Mouse (Mus musculus): ENCODE measurements around the gene Anp32a. TPM values are rescaled to one million over a fixed set of nuclear protein-coding genes. Genes with fewer than 3 reads are reported as not detected.
A peak's percentile ranks its signal among the peaks of the same experiment; 100 is the strongest.

Anp32a gene
- total RNA-seq (2021) (100 to 1,000 TPM; 278 to 501 TPM), polyA plus RNA-seq (2012; rRNA removed) (8.0 and 9.8 TPM in 2 replicates)
- long read RNA-seq, transcript Anp32a-201 (7 exons, 2,113 nt), result major isoform, 18 of 36 reads
- long read RNA-seq, partial matches to known transcripts, result 1 of 36 reads
- long read RNA-seq, other reads (novel, unspliced or antisense), result 15 of 36 reads

DNA sequence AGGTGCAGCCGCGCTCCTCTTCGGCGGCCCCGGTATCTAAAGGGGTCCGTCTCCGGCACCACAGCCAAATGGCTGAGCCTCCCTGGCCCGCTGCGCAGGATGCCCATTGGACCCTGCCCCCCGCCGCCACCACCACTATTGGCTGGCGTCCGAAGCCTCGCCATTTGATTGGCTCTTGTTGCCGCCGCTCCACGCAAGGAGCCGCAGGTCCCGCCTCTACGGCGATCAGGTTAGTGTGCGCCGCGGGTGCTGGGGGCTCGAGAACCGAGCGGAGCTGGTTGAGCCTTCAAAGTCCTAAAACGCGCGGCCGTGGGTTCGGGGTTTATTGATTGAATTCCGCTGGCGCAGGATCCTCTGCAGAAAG is at the start of gene Anp32a:
Anp32a (plus strand) TSS at position 171 of the 364 bp plus-strand sequence.
- peak; percentile 99 for DNase-seq

DNA sequence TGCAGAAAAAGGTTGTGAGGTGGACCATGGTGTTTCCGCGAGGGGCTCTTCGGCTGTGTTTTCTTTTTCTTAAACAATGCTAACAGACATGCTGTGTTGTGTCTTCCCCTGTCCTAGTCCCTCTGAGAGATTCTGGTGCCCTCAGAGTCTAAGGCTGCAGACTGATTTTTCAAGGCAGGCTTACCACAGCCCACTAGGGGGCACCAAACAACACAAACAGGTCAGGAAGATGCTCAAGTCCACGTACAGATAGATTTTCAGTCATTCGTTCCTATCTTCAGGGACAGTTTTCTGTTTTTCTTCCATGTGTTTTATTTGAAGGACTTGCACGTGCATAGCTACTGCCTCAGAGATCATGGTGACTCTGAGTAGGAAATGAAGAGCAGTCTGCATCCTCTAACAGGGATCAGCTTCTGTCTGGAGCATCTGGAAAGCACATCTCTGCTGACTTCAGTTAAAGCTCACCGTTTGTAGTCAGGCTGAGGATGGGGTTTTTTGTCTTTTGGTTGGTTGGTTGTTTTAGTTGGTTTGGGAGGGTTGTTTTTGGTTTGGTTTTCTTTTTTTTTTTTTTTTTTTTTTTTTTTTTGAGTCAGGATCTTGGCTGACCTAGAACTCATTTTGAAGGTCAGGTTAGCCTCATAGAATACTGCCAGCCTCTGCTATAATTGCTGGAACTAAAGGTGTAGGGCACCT is 45.9 kb upstream of the Anp32a start:
- DNase-seq, result peak; percentile 80

DNA sequence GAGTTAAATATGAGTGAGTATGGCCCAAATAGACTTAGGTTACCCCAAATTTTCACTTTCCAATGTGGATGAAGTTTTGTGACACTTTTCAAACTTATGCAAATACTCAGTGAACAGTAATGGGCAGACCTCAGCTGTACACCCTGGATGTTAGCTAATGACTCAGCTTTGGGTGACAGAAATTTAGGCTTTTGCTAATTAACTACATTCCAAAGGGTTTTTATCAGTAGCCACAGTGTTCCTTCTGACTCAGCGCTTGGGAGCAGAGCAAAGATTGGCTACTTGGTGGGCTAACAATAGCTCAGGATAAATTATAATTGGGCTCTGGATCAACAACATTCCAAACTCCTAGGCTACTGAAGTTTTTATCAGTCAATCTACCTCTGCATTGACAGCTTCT is 44.2 kb upstream of the Anp32a start:
- DNase-seq, result no peak

DNA sequence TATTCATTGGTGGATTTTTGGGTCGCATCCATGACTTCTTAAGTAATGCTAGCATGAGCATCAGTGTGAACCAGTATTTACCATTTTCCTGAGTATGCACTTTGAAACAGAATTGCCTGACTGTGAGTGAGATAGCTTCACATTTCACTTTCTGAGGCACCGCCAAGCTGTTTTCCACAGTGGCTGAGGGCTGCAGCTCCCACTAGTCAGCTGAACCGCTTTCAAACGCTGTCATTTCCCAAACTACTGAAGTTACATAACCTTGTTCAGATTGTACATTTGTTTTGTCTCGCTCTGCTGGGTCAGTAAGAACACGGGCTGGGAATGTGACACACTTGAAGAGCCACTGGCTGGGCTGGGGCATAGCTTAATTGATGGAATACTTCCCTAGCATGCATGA is 25.5 kb upstream of the Anp32a start:
- no peak for DNase-seq

DNA sequence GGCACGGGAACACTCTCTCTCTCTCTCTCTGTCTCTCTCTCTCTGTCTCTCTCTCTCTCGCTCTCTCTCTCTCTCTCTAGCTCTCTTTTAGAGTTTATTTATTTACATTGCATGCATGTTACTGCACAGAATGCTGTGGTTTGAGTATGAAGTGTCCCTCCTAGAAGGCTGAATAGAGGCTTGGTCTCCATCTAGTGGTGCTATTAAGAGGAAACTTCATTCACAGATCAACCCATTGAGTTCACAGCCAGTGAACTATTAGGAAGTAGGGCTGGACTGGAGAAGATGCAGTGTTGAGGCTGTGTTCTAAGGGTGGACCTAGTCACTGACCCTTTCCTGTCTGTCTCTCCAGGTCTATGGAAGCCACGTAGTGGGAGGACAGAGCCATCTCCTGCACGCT is 22.4 kb upstream of the Anp32a start:
- no peak for DNase-seq

DNA sequence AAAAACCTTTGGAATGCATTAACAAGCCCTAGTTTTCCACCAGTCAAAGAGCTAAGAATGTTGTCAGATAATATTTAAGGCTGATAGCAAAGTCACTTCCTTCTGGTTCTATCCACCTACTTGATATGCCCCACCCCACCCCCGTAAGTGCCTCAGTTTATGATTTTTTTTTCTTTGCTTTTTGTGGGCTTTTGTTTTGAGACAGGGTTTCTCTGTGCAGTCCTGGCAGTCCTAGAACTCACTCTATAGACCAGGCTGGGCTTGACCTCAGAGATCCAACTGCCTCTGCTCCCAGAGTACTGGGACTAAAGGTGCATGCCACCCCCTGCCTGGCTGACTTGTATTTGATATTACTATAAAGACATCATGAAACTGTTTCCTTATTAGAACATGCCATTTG is 17.3 kb upstream of the Anp32a start:
- no peak for DNase-seq

DNA sequence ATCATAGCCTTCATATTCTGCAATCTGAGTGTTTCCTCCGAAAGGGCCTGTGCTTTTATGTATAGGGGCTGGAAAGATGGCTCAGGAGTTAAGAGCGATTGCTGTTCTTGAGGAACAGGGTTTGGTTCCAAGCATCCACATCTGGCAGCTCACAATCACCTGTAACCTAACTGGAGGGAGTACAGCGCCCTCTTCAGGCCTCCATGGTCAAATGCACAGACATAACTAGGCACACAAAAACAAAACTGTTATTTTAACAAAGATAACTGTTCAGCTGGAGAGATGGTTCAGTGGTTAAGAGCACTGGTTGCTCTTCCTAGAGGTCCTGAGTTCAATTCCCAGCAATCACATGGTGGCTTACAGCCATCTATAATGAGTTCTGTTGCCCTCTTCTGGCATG is 15.1 kb upstream of the Anp32a start:
- no peak for DNase-seq

DNA sequence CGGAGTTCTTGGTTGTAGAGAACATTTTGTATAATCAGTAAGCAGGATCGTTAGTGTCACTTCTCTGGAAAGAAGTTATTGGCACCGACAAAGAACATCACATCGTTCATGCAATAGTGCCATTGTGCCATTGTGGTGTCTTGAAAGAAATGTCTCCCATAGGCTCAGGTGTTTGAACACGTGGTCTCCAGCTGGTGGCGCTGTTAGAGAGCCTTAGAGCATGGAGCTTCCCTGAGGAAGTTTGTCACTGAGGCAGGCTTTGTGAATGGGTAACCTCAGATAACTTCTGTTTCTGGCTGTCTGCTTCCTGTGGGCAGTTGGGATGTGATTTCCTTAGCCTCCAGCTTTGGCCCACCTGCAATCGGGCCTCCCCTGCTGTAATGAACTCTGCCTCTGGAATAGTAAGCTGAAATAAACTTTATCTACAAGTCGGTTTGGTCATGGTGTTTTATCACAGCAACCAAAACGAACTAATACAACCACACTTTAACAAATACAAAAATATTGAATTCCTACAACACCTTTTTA is 6.7 kb upstream of the Anp32a start:
- no peak for DNase-seq

DNA sequence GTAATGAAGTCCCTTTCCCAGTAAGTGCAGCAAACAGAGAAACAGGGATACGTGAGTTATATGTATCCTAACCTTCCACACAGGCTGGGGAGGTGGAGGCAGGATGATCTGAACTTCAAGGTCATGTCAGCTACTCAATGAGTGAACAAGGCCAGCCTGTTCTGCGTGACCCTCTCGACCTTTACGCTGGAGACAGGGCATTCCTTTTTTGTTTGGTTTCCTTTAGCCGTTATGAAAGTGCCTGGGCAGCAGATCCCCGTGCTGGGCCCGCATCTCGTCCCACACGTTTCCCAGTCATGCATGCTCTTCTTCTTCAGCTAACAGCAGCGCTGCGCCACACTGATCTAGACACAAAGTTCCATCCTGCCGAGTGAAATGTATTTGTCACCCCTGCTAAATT is 5.7 kb upstream of the Anp32a start:
- no peak for DNase-seq

DNA sequence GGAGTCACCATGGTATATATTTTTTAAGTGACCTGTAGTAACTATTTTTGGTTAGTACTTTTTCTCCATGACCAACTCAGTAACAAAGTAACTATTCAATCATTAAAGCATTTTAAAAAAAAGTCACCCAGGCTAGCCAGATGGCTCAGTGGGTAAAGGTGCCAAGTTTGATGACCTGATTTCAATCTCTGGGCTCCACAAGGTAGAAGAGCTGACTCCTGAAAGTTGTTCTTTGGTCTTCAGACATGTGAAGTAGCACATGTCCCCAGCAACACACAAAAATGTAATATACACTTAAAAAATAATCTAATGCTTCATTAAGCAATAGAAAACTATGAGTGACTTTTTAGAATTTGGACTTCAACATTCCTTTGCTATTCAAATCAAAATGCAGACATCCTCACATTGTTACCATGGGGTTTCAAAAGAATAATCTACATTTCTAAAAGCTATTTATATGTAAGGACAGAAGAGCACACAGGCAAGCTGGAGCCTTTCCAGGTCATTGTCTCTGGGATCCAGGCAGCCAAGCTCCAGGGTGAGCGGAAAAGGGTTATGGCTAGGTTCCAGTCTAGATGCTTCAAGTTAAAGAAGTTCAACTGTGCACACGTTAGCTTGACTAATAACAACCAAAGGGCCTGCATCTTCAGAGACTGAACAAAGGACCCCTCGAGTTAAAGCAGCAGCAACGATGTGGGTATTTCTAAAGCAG is 3.0 kb upstream of the Anp32a start:
- DNase-seq, result peak; percentile 27

DNA sequence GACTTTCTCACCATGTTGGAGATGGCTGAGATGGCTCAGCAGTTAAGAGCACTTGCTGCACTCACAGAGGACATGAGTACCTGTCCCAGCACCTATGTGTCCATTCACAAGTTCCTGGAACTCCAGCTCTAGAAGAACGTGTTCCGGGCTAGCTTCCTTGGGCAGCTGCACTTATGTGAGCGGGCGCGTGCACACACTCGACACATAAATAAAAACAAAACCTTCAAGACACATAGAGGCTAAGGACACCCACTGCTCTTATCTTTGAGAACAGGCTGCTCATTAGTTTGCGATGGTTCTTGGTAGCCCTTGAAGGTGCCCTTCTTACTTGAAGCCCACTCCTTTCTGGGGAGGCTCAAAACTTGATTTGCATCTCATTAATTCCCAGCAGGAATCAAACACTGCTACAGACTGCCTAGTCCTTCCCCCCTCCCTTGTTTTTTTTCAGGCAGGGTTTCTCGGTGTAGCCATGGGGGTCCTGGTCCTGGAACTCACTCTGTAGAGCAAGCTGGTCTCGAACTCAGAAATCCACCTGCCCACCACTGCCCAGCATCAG is 2.4 kb upstream of the Anp32a start:
- no peak for DNase-seq

DNA sequence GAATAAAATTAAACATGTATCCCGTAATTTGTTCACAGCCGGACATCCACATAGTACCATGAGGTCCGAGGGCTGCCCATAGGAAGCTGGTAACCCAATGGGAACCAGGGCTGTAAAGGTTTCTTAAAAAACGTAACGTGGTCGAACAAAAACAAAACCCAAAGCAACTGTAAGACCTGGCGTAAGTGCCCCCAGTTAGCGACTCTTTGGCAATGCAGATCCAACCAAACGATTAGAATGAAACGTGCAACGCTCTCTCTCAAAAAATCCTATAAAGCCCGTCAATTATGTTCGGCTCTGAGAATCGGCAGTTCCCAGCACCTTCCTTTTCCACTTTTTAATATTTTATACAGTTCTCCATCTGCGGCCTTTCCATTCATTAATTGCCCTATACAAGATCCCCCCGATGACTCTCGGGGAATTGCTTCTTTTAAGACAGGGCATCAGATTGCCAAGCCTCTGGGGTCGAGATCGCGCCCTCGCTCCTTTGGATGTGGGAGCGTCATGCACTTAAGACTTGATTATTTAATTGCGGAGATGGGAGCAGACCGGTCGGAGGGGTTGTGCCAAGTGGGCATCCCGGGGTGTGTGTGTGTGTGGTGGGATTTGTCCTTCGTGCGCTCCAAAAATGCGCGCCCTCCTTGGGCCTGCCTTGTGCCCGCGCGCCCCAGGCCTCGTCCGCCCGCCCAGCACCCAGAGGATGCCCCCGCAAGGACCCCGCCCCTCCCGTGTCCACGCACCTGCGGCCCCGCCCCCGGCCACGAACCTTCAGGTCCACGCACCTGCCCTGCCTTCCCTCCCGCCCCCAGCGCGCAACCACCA is 581 bp upstream of the Anp32a start:
- peak; percentile 19 for DNase-seq

DNA sequence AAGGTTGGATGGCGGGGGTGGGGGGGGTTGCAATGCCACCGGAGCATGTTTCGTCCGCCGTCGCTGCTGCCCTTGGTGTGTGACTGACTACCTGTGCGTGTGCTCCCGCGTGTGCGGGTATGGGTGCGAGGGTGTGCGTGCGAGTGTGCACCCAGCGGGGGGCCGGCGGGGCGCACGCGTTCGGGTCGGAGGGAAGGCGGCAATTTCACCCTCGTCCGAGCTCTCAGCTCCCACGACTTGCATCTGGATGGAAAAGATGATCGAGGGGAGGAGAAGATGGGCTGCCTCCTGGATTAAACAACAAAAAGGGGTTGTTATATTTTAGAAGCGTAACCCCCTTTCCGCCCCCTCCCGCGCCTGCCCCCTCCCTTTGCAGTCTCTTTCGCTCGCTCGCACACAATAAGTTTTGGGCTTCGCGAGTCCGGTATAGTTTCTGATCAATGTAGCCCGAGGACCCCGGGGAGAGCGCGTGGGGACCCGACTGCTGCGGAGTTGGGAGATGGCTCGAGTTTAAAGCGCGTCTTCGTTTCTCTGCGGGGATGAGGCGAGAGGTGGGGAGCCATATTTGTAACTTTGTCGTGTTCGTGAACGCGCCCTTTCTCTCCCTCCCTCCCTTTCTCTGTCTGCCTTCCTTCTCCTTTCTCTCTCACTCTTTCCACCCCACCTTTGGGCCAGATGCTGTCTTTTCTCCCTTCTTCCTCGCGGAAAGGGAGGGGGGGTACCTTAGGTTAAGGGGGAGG is 778 bp downstream of the Anp32a start:
- peak; percentile 72 for DNase-seq

DNA sequence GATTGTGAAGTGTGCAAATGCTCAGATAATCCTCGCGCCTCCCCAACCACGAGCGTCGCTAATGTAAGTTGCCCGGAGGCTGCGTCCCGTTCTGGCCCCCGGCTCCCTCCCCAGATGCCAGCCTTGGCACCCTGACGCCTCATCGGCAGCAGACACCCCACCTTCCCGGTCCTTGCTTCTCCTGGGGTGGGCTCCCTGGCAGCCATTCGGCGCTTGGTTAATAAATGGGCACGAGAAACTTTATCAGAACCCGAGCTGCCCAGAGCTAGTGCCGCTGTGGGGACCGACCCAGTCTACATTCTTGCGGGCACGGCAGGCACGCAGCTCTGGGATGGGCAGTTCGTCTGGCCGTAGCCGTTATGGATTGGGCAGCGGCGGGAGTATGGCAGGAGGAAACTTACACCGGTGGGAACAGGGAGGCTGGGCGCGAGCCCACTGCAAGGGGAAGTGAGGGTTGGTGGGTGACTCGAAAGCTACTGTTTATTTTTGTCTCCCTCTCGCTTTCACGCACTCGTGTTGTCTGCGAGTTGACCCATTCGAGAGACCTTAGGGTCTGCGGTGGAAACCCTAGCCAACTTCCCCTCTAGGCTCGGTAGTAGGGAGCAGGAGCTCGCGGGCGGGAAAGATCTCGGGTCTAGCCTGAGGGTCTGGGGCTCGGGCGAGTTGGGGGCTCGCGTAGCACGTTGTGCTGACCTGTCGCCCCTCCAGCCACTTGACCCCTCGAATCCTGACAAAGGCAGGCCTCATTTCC is 1.5 kb downstream of the Anp32a start:
- peak; percentile 86 for DNase-seq

DNA sequence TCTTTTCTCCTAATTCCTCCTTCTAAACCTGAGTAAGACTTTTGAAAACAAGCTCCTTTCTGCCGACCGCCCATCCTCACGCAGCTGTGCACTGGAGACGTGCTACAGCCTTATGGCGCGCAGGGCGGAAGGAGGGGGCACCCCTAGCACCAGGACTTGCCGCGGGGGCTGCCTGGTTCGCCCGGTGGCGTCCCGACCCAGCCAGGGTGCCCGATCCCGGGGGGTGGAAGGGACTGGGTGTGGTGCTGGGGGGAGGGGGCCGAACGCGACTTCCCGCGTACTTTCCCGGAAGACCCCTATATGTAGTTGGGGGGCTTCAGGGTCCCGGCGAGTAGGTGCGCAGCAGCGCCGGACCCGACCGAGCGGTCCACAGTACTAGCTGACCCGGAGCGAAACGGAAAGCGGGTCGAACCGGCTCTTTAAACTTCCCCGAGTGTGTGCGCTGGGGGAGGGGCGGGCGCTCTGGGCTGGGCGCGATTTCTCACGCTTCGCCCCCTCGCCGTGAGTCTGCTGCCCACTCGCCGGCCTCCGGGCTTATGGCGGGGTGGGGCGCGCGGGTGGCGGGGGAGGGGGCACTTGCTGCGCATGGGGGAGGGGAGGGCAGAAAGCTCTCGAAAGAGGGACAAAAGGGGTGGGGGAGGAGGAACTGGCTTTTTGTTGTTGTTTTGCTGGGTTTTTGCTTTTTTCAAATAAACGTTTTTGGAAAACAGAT is 2.3 kb downstream of the Anp32a start:
- peak; percentile 91 for DNase-seq

DNA sequence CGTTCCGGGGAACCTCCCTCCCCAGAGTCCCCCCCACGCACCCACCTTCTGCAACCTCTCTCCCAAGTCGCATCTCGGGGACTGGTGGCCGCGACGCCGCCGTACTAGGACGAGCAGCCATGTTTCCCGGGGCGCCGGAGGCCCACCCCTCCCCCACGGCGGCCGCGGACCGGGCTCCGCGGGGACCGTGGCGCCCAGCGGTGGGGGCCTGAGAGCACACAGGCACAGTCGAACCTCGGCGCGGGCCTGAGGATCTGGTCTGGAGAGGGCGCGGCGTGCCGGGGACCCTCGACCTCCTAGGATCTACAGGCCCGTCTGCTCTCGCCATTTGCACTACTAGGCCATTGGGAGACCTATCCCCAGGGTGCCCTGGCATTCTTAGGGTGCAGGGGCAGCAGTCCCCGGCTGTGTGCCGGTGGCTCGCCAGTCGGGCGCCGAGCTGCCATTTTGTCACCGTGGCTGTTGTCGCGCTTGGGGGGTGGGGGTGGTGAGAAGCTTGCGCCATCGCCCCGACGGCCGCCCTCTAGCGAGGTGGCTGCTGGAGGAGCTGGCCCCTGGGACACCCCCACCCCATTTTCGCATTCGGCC is 2.9 kb downstream of the Anp32a start:
- peak; percentile 86 for DNase-seq

DNA sequence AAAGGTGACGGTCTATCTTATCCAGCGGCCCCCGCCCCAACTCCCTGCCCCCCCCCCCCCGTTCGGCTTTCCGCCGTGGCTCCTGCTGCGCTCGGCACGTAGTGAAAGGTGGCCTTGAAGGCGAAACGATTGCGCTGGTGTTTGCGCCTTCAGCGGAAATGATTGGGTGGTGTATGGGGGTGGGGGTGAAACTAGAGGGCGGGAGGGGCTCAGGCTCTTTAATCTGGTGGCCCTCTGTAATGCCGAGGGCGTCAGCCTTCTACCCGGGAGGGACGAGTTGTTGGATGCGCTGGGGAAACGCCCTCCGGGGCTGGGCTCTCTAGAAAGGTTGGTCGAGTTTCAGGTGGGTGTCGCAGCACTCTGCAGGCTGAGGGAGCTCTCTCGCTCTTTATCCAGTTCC is 3.5 kb downstream of the Anp32a start:
- DNase-seq, result no peak

DNA sequence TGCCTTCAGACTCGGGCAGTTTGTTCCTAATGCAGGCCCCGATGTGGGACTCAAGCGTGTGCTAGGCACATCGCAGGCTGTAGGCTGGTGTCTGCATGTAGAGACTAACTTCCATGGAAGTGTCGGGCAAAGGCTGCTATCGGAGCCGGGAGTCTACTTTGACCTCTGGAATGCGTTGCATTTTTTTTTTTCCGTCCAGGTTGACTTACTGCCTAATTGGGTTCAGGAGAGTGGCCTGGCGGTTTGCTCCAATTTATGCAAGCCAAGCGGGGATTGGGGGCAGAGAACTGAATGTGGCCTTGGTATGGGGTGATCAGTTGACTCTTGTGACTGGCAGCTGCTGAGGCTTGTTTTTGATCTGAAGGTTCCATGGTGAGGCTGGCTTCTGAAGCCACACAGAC is 4.0 kb downstream of the Anp32a start:
- peak; percentile 68 for DNase-seq

DNA sequence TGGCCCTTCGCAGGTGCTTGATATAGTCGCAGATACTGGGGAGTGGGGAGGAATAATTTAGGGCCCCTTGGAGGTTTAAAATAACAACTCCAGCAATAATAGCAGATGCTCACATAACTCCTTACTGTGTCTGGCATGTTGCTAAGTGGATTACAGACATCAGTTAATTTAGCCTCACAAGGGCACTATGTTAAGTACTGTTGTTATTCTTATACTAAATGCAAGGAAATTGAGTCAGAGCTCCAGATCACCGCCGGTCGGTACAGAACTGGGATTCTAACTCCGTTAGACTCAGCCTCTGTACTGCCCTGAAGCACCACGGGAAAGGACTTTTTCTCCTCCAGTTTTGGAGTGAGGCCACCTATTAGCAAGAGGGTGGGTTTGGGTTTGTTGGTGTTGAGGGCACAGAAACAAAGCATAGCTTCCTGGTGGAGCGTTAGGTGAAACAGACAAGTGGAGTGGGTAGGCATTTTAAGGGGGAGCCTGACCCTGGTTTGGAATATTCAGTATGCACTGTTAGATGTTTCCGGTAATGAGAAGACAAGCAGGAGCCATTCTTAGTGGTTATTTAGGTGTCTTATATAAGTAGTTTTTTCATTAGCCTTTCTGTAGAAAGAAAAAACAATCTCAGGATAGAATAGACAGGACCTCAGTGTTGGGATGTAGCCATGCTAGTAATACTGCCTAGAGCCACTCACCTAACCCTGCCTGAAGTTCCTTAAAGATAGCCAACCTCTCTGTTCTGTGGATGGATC is 4.7 kb downstream of the Anp32a start:
- peak; percentile 23 for DNase-seq

Measured in adrenal gland, adult 2 months (tissue).